Mouse (Mus musculus): ENCODE data around the gene Vps37b. TPM values are rescaled to one million over a fixed set of nuclear protein-coding genes. Genes with fewer than 3 reads are reported as not detected.

Vps37b gene
- polyA plus RNA-seq, 1 experiment from 2014 or later = 43.8 TPM

- Histone ChIP-seq H3K4me1 (no peaks in the 10 kb centered on the region), H3K4me3 (no peak overlapping the region), H3K36me3 (replicated peaks) (peaks cover 87% of the 10 kb centered on the region), H3K27me3 (replicated peaks; ENCODE audit: low read depth, poor library complexity, severe bottlenecking) (no peaks in the 10 kb centered on the region), H3K27ac (replicated peaks) (no peak overlapping the region), H3K9me3 (no peaks in the 10 kb centered on the region)
- DNase-seq (ENCODE audit: low spot score) = no peak
- WGBS = 93% methylated on average over 17 of the region's 17 CpGs
Measured at GRCm38 (mm10) chr5:124004356-124005150, 27.5 kb downstream of the Vps37b start.

- peaks cover 75% of the 10 kb centered on the region for H3K36me3 ChIP-seq (replicated peaks)
- no peaks in the 10 kb centered on the region for H3K27me3 ChIP-seq (replicated peaks; ENCODE audit: low read depth, poor library complexity, severe bottlenecking)
- H3K4me3 ChIP-seq = no peak overlapping the region
- no peak overlapping the region for H3K27ac ChIP-seq (replicated peaks)
- H3K9me3 ChIP-seq = no peaks in the 10 kb centered on the region
- H3K4me1 ChIP-seq = no peaks in the 10 kb centered on the region
- DNase-seq (ENCODE audit: low spot score) = no peak
- 79% methylated on average over 4 of the region's 4 CpGs for WGBS
Measured at GRCm38 (mm10) chr5:124003375-124003774, 28.7 kb downstream of the Vps37b start.

GRCm38 (mm10) chr5:124002876-124003275 is 29.2 kb downstream of the Vps37b start:
- 89% methylated on average over 2 of the region's 2 CpGs for WGBS
- Histone ChIP-seq H3K4me1 (no peaks in the 10 kb centered on the region), H3K9me3 (no peaks in the 10 kb centered on the region), H3K27ac (replicated peaks) (no peak overlapping the region), H3K27me3 (replicated peaks; ENCODE audit: low read depth, poor library complexity, severe bottlenecking) (no peaks in the 10 kb centered on the region), H3K4me3 (no peak overlapping the region), H3K36me3 (replicated peaks) (peaks cover 70% of the 10 kb centered on the region)
- no peak for DNase-seq (ENCODE audit: low spot score)

GRCm38 (mm10) chr5:124001274-124001673 is 30.8 kb downstream of the Vps37b start:
- WGBS = 67% methylated on average over 9 of the region's 9 CpGs
- H3K4me1 ChIP-seq = peaks cover 10% of the 10 kb centered on the region; the same call in 1 of the 2 replicates
- DNase-seq (ENCODE audit: low spot score) = no peak
- H3K9me3 ChIP-seq = no peaks in the 10 kb centered on the region
- no peaks in the 10 kb centered on the region for H3K27me3 ChIP-seq (replicated peaks; ENCODE audit: low read depth, poor library complexity, severe bottlenecking)
- peaks cover 65% of the 10 kb centered on the region for H3K36me3 ChIP-seq (replicated peaks)
- H3K27ac ChIP-seq (replicated peaks) = no peak overlapping the region
- no peak overlapping the region for H3K4me3 ChIP-seq

- H3K36me3 ChIP-seq (replicated peaks) = peaks cover 60% of the 10 kb centered on the region
- WGBS = 12% methylated on average over 7 of the region's 7 CpGs
- no peaks in the 10 kb centered on the region for H3K9me3 ChIP-seq
Measured at GRCm38 (mm10) chr5:124000824-124001223, 31.2 kb downstream of the Vps37b start.

GRCm38 (mm10) chr5:123998370-123998769 is 33.7 kb downstream of the Vps37b start:
- 86% methylated on average over 10 of the region's 10 CpGs for WGBS
- H3K36me3 ChIP-seq (replicated peaks) = peaks cover 36% of the 10 kb centered on the region
- H3K4me3 ChIP-seq = no peak overlapping the region
- no peaks in the 10 kb centered on the region for H3K9me3 ChIP-seq
- peaks cover 19% of the 10 kb centered on the region for H3K4me1 ChIP-seq
- H3K27me3 ChIP-seq (replicated peaks; ENCODE audit: low read depth, poor library complexity, severe bottlenecking) = no peaks in the 10 kb centered on the region
- DNase-seq (ENCODE audit: low spot score) = no peak
- no peak overlapping the region for H3K27ac ChIP-seq (replicated peaks)

More at GRCm38 (mm10) chr5:124000824-124001223, 31.2 kb downstream of the Vps37b start:
- DNase-seq (ENCODE audit: low spot score) = peak; percentile 87
- H3K27ac ChIP-seq (replicated peaks) = no peak overlapping the region
- H3K4me1 ChIP-seq = peaks cover 15% of the 10 kb centered on the region; the same call in 1 of the 2 replicates
- H3K27me3 ChIP-seq (replicated peaks; ENCODE audit: low read depth, poor library complexity, severe bottlenecking) = no peaks in the 10 kb centered on the region
- H3K4me3 ChIP-seq = no peak overlapping the region

GRCm38 (mm10) chr5:123997811-123998210 is 34.3 kb downstream of the Vps37b start:
- Histone ChIP-seq H3K4me1 (peaks cover 19% of the 10 kb centered on the region), H3K27ac (replicated peaks) (no peak overlapping the region), H3K36me3 (replicated peaks) (peaks cover 30% of the 10 kb centered on the region), H3K4me3 (no peak overlapping the region), H3K9me3 (no peaks in the 10 kb centered on the region), H3K27me3 (replicated peaks; ENCODE audit: low read depth, poor library complexity, severe bottlenecking) (no peaks in the 10 kb centered on the region)
- 87% methylated on average over 16 of the region's 16 CpGs for WGBS
- no peak for DNase-seq (ENCODE audit: low spot score)

- no peaks in the 10 kb centered on the region; the same call in 1 of the 2 replicates for H3K27me3 ChIP-seq (replicated peaks; ENCODE audit: low read depth, poor library complexity, severe bottlenecking)
- peaks cover 27% of the 10 kb centered on the region for H3K36me3 ChIP-seq (replicated peaks)
- no peak overlapping the region for H3K4me3 ChIP-seq
- peaks cover 23% of the 10 kb centered on the region for H3K4me1 ChIP-seq
- WGBS = 89% methylated on average over 24 of the region's 24 CpGs
- no peak for DNase-seq (ENCODE audit: low spot score)
- no peak overlapping the region; the same call in 1 of the 2 replicates for H3K27ac ChIP-seq (replicated peaks)
- H3K9me3 ChIP-seq = no peaks in the 10 kb centered on the region
Measured at GRCm38 (mm10) chr5:123997211-123997751, 34.8 kb downstream of the Vps37b start.

GRCm38 (mm10) chr5:123996695-123997094 is 35.4 kb downstream of the Vps37b start:
- Histone ChIP-seq H3K36me3 (replicated peaks) (peaks cover 22% of the 10 kb centered on the region), H3K4me1 (peaks cover 28% of the 10 kb centered on the region), H3K9me3 (no peaks in the 10 kb centered on the region), H3K27me3 (replicated peaks; ENCODE audit: low read depth, poor library complexity, severe bottlenecking) (no peaks in the 10 kb centered on the region; the same call in 1 of the 2 replicates), H3K4me3 (no peak overlapping the region), H3K27ac (replicated peaks) (no peak overlapping the region; the same call in 1 of the 2 replicates)
- 89% methylated on average over 14 of the region's 14 CpGs for WGBS
- DNase-seq (ENCODE audit: low spot score) = no peak

GRCm38 (mm10) chr5:123996194-123996593 is 35.9 kb downstream of the Vps37b start:
- DNase-seq (ENCODE audit: low spot score) = no peak
- no peak overlapping the region for H3K4me3 ChIP-seq

GRCm38 (mm10) chr5:123995388-123995787 is 36.7 kb downstream of the Vps37b start:
- H3K4me3 ChIP-seq = no peak overlapping the region
- WGBS = 74% methylated on average over 6 of the region's 6 CpGs
- peaks cover 18% of the 10 kb centered on the region for H3K36me3 ChIP-seq (replicated peaks)
- no peaks in the 10 kb centered on the region for H3K9me3 ChIP-seq
- no peak for DNase-seq (ENCODE audit: low spot score)
- H3K27me3 ChIP-seq (replicated peaks; ENCODE audit: low read depth, poor library complexity, severe bottlenecking) = no peaks in the 10 kb centered on the region; the same call in 1 of the 2 replicates
- peaks cover 41% of the 10 kb centered on the region for H3K4me1 ChIP-seq
- no peak overlapping the region for H3K27ac ChIP-seq (replicated peaks)

More at GRCm38 (mm10) chr5:123996194-123996593, 35.9 kb downstream of the Vps37b start:
- Histone ChIP-seq H3K9me3 (no peaks in the 10 kb centered on the region), H3K36me3 (replicated peaks) (peaks cover 22% of the 10 kb centered on the region), H3K4me1 (peaks cover 33% of the 10 kb centered on the region), H3K27me3 (replicated peaks; ENCODE audit: low read depth, poor library complexity, severe bottlenecking) (no peaks in the 10 kb centered on the region; the same call in 1 of the 2 replicates), H3K27ac (replicated peaks) (no peak overlapping the region; the same call in 1 of the 2 replicates)
- WGBS = 92% methylated on average over 10 of the region's 10 CpGs

- Histone ChIP-seq H3K4me3 (no peak overlapping the region), H3K27ac (replicated peaks) (no peak overlapping the region), H3K27me3 (replicated peaks; ENCODE audit: low read depth, poor library complexity, severe bottlenecking) (no peaks in the 10 kb centered on the region; the same call in 1 of the 2 replicates), H3K9me3 (no peaks in the 10 kb centered on the region), H3K4me1 (peaks cover 50% of the 10 kb centered on the region), H3K36me3 (replicated peaks) (peaks cover 11% of the 10 kb centered on the region)
- 95% methylated on average over 7 of the region's 7 CpGs for WGBS
- DNase-seq (ENCODE audit: low spot score) = no peak
Measured at GRCm38 (mm10) chr5:123994468-123994867, 37.6 kb downstream of the Vps37b start.
